Mouse (Mus musculus) MN1 (cell line): Measurements from ENCODE around the gene Degs1.
A peak's percentile ranks its signal among the peaks of the same experiment; 100 is the strongest.

Experiments
- DNase-seq: peaks from one replicate; pipeline ENCODE4 v3.0.0-alpha.2; 2016; ENCODE audit warnings: low spot score

The Degs1 gene

DNA sequence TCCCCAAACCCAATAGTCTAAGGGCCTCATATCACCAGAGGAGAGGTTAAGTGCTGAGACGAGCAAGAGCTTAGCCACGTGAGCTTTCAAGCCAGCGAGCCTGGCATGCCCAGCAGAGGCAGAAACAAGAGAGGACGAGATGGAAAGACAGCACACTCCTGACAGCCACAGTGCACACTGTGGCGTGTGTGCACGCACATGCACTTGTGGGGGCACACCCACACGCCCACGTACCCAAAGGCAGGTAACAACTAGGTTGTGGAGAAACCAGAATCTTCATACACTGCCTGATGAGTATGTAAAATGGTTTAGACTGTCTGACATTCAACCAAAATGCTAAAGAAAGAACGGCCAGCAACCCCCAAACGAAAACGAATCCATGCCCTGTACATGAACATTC lies 2.0 kb downstream of the Degs1 start:
- no peak for DNase-seq

DNA sequence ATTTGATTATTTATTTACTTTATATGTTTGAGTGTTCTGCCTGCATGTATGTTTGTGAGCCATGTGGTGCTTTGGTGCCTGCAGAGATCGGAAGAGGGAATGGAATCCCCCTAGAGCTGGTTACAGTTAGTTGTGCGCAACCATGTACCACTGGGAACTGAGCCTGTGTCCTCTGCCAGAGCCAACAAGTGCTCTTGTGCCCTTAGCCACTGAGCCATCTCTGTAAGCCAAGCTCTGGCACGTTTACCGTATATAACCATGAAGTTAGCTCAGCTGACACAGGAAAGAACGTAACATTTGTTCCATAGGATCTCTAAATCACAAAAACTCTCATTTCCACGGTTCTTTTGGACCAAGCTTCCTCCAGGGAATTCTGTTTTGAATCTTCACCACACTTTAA lies 2.6 kb downstream of the Degs1 start:
- DNase-seq, result no peak

GRCm38 (mm10) chr1:182279436-182279835 lies 3.2 kb downstream of the Degs1 start:
- DNase-seq, result no peak

GRCm38 (mm10) chr1:182275109-182275508 lies 7.5 kb downstream of the Degs1 start:
- no peak for DNase-seq

- peak; percentile 24 for DNase-seq
These were observed 11.0 kb downstream of the Degs1 start for GRCm38 (mm10) chr1:182271632-182272031.

DNA sequence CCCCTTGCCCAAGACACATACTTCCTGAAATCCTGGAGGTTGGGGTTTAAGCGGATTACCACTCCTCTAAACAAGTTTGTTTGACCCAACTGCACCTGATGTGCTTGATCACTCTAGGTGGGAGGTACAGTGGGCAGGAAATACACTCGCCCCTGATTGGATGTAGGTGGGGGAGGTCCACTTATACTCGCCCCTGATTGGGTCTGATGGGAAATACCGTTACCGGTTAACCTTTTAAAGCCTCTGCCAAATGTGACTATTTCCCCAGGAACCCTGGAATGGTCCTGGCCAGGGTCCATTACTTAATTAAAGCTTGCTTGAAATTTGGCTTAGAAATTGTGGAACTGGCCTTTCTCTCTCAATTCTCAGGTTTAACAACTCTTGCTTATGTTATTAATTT lies 11.5 kb downstream of the Degs1 start:
- DNase-seq, result no peak

DNA sequence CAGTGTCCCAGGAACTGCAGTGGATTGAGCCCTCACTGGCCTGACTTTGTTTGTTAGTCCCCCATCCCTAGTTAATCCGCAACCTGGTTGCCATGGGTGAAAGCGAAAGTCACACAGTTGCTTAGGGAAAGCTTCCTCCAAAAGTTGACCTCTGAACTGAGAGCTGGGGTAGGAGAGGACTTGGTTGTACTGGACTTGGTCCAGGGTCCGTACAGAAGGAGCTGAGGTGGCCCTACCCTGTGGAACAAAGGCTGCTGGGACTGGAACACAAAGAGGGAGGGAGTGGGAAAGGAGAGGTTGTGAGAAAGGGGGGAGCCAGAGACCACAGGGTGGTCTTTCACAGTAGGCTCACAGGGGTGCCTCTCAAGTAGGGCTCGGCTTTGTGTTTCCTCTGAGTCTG lies 14.3 kb downstream of the Degs1 start:
- no peak for DNase-seq

DNA sequence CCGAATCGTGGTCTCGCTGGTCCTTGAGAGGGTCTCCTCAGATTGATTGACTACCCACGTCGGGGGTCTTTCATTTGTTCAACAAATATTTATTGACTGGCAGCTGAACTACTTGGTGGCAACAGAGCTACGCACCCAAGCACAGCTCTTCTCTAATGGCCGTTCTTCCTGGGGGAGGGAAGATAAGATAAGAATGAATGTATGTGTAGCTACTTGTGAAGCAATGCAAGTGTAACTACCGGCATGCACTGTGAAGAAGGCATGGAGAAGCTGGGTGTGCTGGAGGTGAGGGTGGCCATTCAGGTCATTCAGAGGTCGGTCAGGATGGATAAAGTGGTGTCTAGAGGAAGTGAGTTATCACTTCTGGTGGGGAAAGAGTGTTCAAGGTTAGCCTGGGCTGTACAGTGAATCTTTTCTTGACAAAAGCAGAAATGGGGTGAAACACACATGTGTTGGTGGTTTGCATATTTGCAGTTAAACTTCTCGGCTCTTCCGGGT lies 16.5 kb downstream of the Degs1 start:
- DNase-seq, result no peak

GRCm38 (mm10) chr1:182256041-182256680 lies 26.4 kb downstream of the Degs1 start:
- DNase-seq, result no peak

DNA sequence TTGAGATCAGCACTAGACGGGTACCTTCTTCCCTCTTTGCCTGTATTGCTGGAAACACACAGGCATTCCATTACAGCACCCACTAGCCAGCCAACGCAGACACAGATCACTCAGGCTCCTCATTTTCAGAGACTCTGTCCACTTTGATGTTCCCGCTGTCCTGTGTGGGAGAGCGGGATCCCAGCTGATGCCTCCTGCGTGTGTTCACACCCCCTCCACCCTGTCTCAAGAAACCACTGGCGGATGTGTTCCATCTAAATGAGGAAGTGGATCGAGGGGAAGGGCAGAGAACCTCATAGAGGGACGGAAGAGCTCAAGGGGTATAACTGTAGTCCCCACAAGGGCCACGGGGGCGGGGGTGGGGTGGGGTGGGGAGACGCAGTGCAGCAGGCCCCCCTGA lies 27.6 kb downstream of the Degs1 start:
- DNase-seq, result no peak

GRCm38 (mm10) chr1:182254618-182255017 lies 28.0 kb downstream of the Degs1 start:
- DNase-seq, result no peak

DNA sequence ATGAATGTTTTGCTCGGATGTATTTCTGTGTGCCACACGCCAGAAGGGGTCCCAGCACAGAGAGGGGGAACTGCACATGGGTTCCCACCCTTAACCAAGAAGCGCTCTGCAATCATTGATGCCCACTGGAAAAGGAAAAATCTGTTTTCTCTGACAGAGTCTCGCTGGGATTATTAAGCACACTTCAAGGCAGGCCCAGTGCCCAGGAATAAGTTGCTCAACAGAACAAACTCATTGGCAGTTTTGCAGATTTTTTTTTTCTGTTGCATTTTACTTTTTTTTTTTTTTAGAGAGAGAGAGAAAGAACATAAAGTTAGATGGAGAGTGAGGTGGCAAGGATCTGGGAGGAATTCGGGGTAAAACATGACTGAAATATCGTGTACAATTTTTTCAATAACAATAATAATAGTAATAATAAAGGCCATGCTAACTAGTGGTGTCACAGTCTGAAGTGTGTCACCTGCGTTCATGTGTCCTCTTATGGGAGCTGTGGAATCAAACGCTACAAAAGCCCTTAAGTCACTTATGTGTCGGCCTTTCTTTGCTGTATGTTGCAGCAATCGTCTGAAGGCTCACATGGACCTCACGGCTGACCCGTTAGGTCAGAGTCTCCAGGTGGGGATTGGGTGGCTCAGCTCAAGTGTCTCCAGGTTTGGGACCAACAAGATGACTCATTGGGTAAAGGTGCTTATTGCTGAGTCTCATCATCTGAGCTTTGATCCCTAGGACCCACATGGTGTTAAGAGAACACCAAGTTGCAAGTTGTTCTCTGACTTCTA lies 28.7 kb downstream of the Degs1 start:
- no peak for DNase-seq

- DNase-seq, result no peak
These were observed 30.0 kb downstream of the Degs1 start for GRCm38 (mm10) chr1:182252534-182253171.

GRCm38 (mm10) chr1:182250734-182251133 lies 31.9 kb downstream of the Degs1 start:
- DNase-seq, result no peak

- DNase-seq, result peak; percentile 20
These were observed 33.3 kb downstream of the Degs1 start for GRCm38 (mm10) chr1:182249298-182249697.

DNA sequence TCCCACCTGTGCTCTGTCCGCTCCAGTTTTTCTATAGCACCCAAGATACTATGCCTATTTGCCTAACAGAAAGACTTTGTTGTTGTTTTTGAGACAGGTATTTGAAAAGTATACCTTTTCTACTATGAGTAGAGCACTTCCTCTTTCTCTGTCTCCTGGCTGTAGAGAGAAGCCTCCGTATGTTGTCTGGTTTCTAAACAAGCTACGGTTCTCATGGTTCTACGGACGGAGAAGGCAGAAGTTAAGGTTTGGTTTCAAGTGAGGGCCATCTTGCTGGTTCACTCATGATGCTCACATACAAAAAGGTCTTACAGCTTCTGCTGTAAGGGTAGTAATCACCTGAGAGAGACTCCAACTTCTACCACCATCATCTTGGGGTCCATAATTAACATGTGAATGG lies 37.6 kb downstream of the Degs1 start:
- no peak for DNase-seq

DNA sequence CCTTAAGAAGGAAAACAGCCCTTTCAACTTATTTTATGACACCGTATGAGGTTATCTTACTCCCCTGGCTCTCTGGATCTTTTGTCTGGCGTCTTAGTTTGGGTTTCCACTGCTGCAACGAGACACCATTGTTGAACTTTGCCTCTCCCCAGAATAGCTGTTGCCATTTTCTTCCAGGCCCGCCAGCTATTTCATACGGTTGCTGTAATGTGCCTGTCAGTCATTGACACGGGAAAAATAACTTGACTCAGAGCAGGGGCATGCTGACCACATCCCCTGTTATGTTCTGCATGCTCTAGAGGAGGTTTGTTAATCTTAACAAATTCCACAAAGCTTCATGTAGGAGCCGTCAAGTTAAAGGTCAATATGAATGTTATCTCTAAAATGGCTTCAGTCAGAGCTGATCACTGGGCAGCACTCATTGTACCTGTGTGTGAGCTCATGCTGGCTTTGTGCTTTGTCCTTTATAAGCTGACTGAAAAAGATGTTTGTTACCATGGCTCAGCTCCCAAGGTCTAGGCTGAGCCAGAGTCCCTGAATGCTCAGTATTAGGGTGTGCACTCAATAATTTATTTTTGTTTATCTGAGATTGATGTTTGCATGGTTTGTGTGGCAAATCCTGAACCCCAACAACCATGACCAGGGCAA lies 44.4 kb downstream of the Degs1 start:
- no peak for DNase-seq

DNA sequence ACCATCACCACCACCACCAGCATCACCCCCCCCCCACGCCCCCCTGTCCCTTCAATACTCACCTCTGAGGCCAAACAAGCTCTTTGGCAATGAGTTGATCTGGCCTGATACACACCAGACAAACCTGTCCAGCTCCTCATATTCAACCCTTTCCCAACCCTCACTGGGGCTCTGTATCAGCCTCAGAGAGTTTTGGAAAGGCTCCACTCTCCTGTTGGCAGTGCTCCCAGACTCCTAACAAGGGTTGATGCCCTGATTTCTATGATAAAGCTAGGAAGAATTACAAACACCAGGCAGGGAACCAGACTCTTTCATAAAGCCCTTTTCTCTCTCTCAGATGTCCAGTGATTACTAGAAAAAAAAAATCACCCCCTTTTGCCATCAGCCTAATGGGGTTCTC lies 45.2 kb downstream of the Degs1 start:
- peak; percentile 49 for DNase-seq

DNA sequence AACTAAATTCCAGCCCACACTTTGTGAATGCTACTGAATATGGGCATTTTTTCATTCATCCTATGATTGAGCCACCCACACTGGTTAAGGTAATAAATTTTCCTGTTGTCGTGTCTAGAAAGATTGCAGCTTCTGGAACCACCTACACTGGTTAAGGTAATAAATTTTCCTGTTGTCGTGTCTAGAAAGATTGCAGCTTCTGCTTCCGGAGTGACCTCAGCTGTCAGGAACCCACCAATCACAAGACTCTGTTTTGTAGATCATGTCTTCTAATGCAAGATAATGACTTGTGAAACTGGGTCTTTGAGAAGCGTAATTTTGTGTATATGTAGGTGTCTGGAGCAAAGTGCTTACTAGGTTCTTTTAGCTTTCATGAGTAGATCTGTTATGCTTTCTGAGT lies 47.4 kb downstream of the Degs1 start:
- DNase-seq, result no peak

GRCm38 (mm10) chr1:182229381-182229780 lies 53.2 kb downstream of the Degs1 start:
- no peak for DNase-seq

GRCm38 (mm10) chr1:182227141-182227963 lies 55.3 kb downstream of the Degs1 start:
- DNase-seq, result no peak

- DNase-seq, result no peak
These were observed 56.3 kb downstream of the Degs1 start for GRCm38 (mm10) chr1:182226261-182226660.
